Mouse (Mus musculus): Measurements from ENCODE around the gene Aldh3a2.
"Not testable (repeated sequence)": the region's sequence is repeated elsewhere in the genome, so short reads cannot be mapped to it uniquely, and the experiment has no call there.

Aldh3a2 gene

GRCm38 (mm10) chr11:61266551-61267533, at the start of gene Aldh3a2:
Aldh3a2 (minus strand) TSS chr11:61267464.
- peak; percentile 94 for DNase-seq

- DNase-seq = no peak
Measured at GRCm38 (mm10) chr11:61316864-61317263, 49.6 kb upstream of the Aldh3a2 start.

DNA sequence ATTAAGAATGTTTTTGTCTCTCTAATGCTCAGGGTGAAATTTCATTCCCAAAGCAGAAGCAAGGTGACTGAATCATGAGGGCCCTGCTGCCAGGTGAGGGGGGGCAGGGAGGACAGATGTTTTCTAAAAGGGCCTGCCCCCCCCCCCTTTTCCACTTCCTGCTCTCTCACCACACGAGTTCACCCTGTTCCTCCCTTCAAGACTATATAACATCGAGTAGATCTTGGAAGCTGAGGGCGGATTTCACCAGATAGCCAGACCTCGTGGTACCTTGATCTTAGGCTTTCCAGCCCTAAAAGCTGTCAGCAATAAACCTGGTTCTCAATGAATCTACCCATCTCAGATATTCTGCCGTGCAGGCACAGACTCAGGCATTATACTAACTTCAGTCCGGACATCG, 43.1 kb upstream of the Aldh3a2 start:
- no peak for DNase-seq

DNA sequence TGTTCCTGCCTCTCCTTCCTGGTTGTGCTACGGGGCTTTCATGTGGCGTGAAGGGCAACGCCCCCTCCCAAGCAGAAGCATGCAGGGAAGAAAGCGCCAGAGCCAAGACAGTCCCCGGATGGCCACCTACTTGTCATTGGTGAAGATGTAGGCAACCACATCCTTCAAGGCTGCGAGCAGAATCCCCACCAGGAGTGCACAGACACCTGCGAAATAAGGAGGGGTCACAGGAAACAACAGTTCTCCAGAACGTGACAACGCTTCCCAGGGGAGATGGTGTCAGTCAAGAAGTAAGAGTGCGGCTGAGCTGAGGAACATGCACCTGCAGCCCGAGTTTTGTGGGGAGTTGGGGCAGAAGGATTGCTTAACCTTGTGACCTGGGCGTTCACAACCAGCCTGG, 42.6 kb upstream of the Aldh3a2 start:
- DNase-seq = no peak

DNA sequence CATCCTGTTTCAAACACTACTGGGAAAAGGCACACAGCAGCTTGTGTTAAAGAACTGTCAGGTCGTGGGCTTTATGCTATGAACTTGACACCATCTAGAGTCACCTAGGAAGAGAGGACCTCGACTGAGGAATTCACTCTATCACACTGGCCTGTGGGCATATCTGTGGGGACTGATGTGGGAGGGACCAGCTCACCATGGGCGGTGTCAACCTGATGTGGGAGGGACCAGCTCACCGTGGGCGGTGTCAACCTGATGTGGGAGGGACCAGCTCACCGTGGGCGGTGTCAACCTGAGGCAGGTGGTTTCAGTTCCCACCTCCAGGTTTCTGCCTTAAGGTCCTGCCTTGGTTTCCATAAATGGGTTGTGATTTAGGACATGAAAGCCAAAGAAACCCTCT, 40.5 kb upstream of the Aldh3a2 start:
- DNase-seq = peak; percentile 41

GRCm38 (mm10) chr11:61305377-61305776, 38.1 kb upstream of the Aldh3a2 start:
- peak; percentile 24 for DNase-seq

GRCm38 (mm10) chr11:61304535-61304934, 37.3 kb upstream of the Aldh3a2 start:
- not testable (repeated sequence) for DNase-seq

GRCm38 (mm10) chr11:61300716-61301392, 33.6 kb upstream of the Aldh3a2 start:
- DNase-seq = peak; percentile 52

- DNase-seq = no peak
Measured at GRCm38 (mm10) chr11:61300205-61300604, 32.9 kb upstream of the Aldh3a2 start.

DNA sequence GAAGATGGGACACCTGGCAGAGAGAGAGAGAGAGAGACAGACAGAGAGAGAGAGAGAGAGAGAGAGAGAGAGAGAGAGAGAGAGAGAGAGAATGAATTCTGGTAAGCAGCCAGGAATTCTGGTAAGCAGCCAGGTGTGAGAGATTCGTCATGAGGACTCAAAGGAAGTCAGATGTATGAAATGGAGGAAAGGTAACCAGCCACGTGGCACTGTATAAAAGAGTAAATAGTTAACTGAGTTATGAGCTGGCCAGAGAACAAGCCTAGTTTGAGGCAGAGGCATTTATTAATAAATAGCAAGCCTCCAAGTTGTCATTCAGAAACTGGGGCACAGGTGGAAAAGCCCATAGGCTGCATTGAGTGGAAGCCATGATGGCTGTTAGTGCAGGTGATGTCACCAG, 30.6 kb upstream of the Aldh3a2 start:
- DNase-seq = no peak

- no peak for DNase-seq
Measured at GRCm38 (mm10) chr11:61297326-61297725, 30.1 kb upstream of the Aldh3a2 start.

GRCm38 (mm10) chr11:61296556-61296955, 29.3 kb upstream of the Aldh3a2 start:
- no peak for DNase-seq

GRCm38 (mm10) chr11:61295556-61295955, 28.3 kb upstream of the Aldh3a2 start:
- DNase-seq = no peak

GRCm38 (mm10) chr11:61294431-61294830, 27.2 kb upstream of the Aldh3a2 start:
- no peak for DNase-seq

DNA sequence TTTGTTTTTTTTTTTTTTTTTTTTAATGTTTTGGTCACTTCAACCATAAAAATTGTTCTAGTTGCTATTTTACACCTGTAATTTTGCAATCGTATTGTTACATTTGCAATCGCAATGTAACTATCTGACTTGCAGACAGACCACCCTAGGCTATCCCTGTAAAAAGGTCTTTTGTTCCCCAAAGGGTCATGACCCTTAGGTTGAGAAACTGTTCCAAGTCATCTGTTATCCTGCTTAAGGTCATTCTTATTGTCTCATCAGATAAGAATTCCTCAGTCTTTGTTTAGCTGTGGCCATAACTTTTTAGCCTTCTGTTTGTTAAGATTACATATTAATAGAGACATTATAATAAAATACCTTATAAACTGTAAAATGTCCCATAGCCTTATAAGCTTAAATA, 26.0 kb upstream of the Aldh3a2 start:
- DNase-seq = no peak

GRCm38 (mm10) chr11:61284323-61284722, 17.1 kb upstream of the Aldh3a2 start:
- no peak for DNase-seq

GRCm38 (mm10) chr11:61283414-61284049, 16.3 kb upstream of the Aldh3a2 start:
- no peak for DNase-seq

DNA sequence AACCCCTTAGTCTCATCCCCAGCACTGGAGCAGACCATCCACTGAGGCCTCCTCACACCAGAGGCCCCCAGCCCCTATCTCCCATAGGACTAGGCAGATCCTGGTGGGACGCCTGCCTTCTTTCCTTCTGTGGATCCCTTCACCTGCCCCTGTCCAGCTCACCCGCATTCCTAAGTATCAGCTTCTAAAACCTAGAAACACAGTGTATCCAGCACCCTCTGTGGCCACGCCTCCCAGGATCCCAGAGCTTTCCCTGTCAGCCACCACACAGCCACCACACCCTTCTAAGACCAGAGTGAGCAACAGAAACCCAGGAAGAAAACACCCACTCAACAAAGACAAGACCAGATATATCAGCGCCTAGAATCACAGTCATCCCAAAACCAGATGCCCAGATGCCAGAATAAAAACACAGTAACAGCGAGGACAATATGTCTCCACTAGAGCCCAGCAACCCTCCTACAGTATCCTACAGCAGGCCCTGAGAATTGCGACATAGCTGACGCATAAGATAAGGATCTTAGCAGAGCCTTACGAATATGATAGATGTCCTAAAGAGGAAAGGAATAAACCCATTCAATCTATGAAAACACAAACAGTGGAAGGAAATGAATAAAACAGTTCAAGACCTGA, 11.3 kb upstream of the Aldh3a2 start:
- no peak for DNase-seq

- no peak for DNase-seq
Measured at GRCm38 (mm10) chr11:61277937-61278336, 10.7 kb upstream of the Aldh3a2 start.

DNA sequence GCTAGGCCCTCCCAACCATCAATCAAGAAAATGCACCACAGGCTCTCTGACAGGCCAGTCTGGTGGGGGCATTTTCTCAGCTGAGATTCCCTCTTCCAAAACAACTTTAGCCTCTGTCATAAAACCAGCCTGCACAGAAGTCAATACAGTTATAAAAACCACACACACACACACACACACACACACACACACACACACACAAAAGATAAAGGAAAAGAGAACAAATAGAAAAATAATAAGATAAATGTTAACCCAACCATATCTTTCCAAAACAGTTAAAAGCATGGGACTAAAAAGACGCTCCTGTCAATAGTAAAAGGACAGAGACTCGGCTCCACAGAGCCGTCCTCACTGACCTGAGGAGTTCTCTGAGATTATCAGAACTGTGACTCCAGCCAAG, 9.2 kb upstream of the Aldh3a2 start:
- DNase-seq = no peak

DNA sequence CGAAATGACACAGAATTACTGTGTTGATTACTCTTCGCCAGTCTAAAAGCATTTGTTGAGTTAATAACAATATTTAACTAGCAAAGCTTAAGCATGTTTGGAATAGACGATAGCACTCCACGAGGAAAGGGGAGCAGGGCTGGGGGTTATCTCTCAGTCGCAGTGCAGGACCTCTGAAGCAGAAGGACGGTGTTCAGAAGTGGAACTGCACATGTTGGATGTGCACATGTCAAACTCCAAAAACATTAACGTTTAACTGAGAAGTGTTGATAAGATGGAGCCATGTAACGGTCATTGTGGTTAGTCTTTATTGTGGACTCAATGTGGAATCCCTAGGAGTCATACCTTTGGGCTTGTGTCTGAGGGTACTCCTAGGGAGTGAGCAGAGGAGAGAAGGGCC, 7.8 kb upstream of the Aldh3a2 start:
- DNase-seq = peak; percentile 12

DNA sequence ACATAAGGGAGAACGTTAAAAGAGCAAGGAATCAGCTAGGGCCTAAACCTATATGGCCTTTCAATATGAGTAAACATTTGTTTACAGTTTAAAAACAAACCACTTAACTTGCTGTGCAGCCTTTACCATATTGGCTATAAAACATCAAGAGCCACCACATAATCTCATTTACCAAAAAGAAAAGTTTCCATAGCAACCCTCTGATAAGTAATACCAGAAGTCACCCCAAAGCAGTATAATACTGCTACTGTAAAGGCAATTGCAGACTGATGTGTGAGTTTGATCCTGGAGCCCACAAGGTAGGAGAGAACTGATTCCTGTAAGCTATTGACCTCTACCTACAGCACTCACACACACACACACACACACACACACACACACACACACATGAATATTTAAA, 7.2 kb upstream of the Aldh3a2 start:
- DNase-seq = no peak

- DNase-seq = no peak
Measured at GRCm38 (mm10) chr11:61273928-61274327, 6.7 kb upstream of the Aldh3a2 start.

All from liver (tissue).